Mouse (Mus musculus) embryonic fibroblast, embryonic 13.5 days (primary cell): ENCODE results near the gene Fam83b.

Experiments
- CTCF ChIP-seq: IDR thresholded peaks from 2 replicates; pipeline ENCODE4 v1.5.1; 2011; ENCODE audit warnings: mild to moderate bottlenecking, control low read depth, low read length, moderate library complexity, borderline replicate concordance; ENCODE audit not compliant: insufficient read depth
- POLR2A ChIP-seq: IDR thresholded peaks from 2 replicates; pipeline ENCODE4 v1.6.1; 2011; ENCODE audit warnings: low read depth, mild to moderate bottlenecking, control low read depth, low read length, moderate library complexity

DNA sequence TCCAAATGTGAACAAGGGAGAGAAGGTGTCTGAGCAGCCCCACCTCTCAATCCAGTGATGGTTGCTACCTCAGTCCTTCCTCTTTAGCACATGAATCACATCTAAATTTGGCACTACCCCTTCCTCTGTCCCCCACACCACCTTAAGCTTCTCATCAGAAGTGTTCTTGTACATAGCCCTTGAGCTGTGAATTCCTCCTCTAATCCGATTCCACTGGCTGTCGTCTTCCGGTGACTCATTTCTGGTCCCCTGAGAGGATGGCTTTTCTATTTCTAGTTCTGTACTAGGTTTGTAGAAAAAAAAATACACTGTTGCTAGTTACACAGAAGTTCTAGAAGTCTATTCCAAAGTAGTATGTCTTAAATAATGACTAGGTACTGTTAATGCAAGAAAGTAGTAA, 111.2 kb downstream of the Fam83b start:
- no peak for TF ChIP-seq CTCF
- no peak for TF ChIP-seq POLR2A
